Mouse (Mus musculus) ES-CJ7 (cell line): ENCODE results near the gene Syne1.

Experiments
- DNase-seq: peaks from one replicate; pipeline ENCODE4 v3.0.0; 2011; ENCODE audit warnings: low read depth, low spot score

Gene Syne1

DNA sequence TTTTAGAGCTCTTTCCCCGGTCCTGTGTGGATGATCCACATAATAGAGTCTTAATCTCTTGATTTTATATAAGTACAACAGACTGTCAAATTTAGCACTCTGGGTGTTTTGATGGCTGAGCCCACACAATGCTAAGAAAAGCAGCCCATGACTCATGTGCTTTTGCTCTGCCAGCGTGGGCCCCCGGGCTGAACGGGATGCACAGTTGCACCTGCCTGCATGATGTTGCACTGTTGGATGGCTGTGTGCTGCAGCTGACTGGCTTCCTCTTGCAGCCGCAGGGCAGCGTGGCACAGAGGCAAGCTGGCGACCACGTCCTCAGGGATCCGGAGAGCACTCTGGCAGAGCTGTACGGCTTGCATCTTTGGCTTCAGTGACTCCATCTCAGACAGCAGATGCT lies 347.4 kb downstream of the Syne1 start:
- DNase-seq: no peak

- no peak for DNase-seq
Measured at GRCm38 (mm10) chr10:5197356-5197755, 353.9 kb downstream of the Syne1 start.

DNA sequence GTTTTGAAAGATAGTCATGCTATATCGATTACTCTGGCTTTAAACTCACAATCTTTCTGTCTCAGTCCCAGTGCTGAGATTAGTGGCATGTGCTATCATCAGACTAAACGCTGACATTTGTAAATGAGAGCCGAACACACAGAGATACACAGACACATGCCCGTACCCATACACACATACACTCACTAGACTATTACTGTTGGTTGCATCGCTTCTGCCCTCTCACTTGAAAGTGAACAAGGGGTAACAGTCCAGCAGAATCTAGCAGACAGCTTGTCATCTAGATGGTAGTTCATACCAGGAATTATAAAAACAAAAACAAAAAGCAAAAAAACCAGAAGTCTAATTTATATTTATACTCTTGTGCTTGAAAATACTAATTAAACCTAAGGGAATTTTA lies 355.0 kb downstream of the Syne1 start:
- DNase-seq: no peak

- DNase-seq: no peak
Measured at GRCm38 (mm10) chr10:5195288-5195687, 356.0 kb downstream of the Syne1 start.

DNA sequence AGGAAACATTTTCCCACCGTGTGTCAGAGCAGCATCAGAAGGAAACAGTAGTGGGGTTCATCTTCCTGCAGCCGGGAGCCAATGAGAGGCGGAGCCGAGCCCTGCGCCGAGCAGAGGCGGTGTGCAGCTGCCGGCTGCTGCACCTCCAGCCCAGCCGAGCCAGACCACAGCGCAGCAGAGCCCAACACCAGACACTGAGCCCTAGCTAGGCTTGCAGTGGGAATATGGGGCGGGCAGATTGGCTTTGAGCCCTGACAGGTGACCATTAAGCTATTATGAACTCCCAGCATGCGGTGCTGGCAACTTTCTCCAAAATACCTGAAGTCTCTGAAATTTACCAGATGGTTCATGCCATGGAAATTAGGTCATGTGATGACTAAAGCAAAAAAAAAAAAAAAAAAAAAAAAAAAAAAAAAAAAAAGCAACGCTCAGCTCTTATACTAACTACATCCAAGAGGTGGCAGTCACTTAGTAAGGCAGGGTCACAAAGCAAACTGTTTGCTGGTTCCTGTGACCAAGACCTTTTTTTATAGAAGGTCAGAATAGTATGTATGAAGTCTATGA lies 356.5 kb downstream of the Syne1 start:
- DNase-seq: peak; percentile 62

DNA sequence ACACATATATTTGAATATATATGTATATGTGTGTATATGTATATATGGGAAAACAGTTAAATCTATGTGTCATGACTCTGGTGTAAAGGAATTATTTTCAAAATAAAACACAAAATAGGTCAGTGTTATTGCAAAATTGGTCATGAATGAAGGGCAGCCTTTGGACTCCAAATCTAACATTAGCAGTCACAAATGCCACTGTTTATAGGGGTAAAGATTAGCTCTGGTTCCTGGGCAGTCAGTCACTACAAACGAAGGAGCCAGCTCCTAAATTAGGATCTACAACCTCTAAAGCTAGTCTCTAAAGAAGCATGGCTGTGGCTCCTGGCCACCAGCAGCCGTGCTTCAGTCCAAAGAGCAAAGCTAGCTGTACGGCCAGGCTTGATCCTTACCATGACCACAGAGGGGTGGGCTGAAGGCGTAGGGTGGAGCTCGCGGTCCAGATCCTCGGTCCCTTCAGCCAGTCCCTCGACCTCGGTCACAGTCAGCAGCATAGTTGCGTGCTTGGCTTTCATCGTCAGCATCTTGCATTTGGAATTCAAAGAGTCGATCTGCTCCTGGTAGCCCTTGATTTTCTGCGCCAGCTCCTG lies 357.1 kb downstream of the Syne1 start:
- no peak for DNase-seq

DNA sequence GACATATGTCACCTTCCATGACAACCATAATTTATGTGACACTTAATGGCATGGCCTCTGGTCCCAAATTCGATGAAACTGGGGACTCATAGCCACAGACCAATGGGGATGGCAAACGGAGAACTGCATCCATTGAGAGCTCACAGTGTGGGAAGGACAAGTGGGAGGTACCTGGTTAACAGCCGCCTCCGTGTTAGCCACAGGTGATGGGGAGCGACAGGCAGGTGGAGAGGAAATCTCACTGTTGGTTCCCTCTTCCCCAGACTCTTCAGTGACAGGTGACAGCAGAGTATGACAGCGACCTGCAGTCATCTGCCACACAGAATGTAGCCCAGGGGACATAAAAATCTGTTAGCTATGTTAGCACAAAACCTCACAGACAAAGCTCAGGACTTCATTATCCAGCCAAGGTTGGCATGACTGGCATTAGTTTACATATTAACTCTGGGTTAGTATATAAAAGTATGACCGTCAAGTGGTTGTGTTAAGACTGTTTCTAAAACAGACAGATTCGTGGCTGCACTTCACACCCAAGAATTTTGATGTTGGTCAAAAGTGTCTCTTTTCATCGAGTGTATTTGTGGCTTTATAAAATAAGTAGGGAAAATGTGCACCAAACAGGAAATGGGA lies 358.3 kb downstream of the Syne1 start:
- DNase-seq: no peak

DNA sequence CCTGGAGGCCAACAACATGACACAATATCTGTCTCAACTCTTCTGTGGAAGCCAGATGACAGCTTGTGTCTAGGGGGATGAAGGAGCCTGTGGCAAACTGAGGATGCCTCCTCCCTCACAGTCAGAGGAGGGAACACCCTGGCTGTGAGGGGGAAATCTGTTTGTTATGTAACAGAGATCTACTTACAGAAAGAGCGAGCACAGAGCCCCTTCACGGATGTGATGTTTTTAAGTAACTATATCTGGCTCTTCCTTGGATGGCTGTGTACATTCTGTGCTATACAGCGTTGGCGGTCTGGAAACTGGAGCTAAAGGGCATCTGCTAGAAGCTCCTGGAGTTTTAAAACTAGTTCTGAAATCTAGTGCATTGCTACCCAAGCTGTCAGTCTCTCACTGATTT lies 360.5 kb downstream of the Syne1 start:
- DNase-seq: no peak

DNA sequence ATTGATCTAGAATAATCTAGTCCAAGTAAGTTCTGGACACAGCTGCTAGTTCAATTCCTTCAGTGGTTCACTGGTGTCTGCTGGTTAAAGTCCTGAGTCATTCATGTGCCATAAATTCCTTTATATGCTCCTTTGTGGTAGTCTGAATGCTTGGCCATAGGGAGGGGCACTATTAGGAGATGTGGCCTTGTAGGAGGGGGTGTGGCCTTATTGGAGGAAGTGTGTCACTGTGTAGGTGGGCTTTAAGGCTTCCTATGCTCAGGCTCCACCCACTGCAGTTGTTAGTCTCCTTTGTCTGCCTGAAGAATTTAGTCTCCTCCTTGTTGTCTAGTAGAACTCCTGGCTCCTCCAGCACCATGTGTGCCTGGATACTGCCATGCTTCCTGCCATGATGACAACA lies 362.4 kb downstream of the Syne1 start:
- DNase-seq: peak; percentile 31

- no peak for DNase-seq
Measured at GRCm38 (mm10) chr10:5185156-5186083, 365.9 kb downstream of the Syne1 start.

GRCm38 (mm10) chr10:5181771-5182176 lies 369.5 kb downstream of the Syne1 start:
- DNase-seq: no peak

DNA sequence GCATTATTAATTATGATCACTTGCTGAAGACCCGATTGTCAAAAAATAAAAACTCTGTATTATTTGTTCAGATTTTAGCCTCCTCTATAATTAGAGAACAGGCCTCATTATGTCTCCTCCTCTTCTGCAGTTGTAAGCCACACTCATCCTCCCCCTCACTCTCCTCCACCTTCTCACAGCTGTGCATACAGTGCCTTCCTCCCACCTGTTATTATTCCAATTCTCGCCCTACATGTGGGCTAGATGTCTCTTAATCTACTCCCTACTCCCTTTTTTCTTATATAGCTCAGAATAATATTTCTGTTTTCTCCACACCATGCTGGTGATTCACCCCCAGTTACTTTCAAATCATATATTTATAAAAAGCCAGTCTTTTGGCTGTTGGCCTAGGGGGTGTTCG lies 371.4 kb downstream of the Syne1 start:
- DNase-seq: no peak

- DNase-seq: no peak
Measured at GRCm38 (mm10) chr10:5177446-5178015, 373.8 kb downstream of the Syne1 start.

GRCm38 (mm10) chr10:5176371-5176770 lies 374.9 kb downstream of the Syne1 start:
- no peak for DNase-seq

- DNase-seq: peak; percentile 43
Measured at GRCm38 (mm10) chr10:5170425-5170824, 380.9 kb downstream of the Syne1 start.

- DNase-seq: no peak
Measured at GRCm38 (mm10) chr10:5167481-5167880, 383.8 kb downstream of the Syne1 start.

DNA sequence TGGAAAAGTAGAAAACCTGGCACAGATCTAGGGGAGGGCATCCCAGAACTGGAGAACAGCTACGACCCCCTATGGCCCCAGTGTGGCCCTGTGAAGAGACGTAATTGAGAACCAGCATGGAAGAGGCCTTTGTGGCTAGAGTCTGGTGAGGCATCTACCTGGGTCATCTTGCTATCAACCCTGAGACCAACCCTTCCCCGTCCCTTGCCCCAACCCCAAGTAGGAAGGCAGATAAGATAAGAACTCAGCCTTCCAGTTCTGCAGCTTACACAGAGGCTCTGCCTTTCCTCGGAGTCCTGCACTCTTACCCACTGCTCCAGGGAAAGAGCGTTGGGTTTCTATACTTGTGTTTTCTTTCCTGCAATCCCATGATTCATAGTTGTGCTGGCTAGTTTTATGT lies 385.8 kb downstream of the Syne1 start:
- no peak for DNase-seq

DNA sequence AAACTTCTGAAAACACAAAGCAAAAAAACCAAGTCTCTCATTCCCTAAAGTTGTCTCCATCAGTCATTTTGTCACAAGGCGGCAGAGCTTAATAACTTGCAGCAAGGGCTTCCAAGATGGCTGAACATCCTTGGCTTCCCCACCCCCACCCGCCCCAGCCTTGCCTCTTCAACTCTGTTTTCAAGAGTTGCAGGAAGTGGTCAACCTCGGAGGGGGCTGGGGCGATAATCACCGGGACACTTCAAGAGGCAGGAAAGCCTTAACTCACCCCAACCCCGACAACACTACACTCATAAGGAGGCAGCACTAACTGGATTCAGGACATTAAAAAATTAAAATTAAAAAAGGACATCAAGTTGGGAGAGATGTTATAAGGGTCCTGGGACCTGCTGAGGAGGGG lies 387.5 kb downstream of the Syne1 start:
- no peak for DNase-seq

DNA sequence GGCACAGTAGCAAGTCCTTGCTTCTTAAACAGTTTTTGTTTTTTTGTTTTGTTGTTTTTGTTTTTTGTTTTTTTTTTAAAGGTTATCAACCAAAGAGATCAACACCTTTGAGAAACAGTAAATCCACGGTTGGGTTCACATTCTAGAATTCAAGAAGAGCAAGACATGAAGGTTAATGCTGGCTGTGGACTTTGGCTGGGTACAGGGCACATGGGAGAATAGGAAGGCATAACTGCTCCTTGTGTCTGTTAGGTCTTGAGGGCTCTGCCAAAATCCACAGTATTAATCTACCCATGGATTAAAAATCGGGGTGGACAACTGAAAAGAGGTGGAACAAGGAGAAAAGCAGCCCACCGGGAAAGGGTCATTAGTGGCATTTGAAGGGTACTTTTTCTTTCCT lies 388.0 kb downstream of the Syne1 start:
- DNase-seq: no peak

GRCm38 (mm10) chr10:5161394-5161872 lies 389.8 kb downstream of the Syne1 start:
- DNase-seq: peak; percentile 60

- no peak for DNase-seq
Measured at GRCm38 (mm10) chr10:5159679-5160078, 391.6 kb downstream of the Syne1 start.

DNA sequence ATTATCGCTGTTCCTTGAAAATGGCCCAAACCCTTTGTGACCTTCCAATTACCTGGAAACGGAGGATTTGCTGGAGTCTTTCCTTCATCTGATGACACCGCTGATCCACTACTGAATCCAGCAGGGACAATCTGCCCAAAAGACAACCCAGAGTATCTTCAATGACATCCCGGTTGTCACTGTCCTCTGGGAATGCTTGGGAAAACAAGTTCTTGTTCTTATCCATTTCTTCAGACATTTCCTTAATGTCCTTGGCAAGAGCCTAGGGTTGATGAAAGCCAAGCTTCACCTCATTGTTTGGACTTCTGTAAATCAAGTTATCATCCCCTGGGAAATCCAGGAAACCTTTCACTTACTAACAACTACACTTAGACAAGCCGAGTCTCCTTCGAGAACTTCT lies 398.2 kb downstream of the Syne1 start:
- no peak for DNase-seq
